Mouse (Mus musculus) mesoderm, embryonic 11.5 days (tissue): ENCODE data around the gene Ccdc144b.

Experiments
- DNase-seq: peaks from one replicate; pipeline ENCODE4 v3.0.0-alpha.2; 2012; ENCODE audit warnings: low read depth, low spot score

Ccdc144b gene

DNA sequence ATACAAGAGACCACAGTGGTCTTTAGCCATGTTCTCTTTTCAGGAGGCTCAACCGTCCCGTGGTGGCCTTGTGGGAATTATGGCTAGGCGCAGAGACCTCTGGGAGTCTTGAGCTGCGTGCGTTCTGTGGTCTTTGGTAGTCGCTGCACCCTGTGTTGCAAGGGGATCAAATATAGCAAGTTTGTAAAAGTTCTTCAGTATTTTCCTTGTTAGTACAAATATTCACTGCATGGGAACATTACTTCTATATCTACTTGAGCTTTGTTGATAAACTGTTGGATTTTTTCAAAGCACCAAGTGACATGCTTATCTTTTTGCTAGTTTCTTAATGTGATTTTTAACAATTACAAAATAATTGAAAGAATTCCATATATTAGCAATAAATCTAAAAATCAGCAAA, at the start of gene Ccdc144b:
Ccdc144b (minus strand) TSS at position 101 of the 400 bp plus-strand sequence.
- no peak for DNase-seq

- DNase-seq: no peak
These were observed 42.0 kb upstream of the Ccdc144b start for GRCm38 (mm10) chr3:36095371-36095770.

GRCm38 (mm10) chr3:36087591-36087990, 34.2 kb upstream of the Ccdc144b start:
- DNase-seq: no peak

GRCm38 (mm10) chr3:36085394-36085793, 32.0 kb upstream of the Ccdc144b start:
- DNase-seq: no peak

DNA sequence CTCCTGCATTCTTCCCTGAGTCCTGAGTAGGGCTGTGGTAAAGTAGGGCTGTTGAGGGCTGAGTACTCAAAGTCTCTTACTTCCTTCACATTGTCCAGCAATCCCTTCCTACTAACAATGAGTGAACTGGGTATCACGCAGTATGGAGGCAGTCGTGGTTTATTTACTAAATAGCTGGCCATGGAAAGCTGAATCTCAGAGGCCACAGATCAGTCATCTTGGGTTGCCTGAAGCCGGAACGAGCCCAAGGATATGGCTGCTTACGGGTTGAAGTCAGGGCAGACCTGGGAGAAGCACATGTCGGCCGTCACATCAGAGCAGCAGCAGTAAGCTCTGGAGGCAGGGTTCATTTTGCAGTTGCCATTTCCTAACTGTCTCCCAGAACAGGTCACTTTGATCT, 30.0 kb upstream of the Ccdc144b start:
- no peak for DNase-seq

DNA sequence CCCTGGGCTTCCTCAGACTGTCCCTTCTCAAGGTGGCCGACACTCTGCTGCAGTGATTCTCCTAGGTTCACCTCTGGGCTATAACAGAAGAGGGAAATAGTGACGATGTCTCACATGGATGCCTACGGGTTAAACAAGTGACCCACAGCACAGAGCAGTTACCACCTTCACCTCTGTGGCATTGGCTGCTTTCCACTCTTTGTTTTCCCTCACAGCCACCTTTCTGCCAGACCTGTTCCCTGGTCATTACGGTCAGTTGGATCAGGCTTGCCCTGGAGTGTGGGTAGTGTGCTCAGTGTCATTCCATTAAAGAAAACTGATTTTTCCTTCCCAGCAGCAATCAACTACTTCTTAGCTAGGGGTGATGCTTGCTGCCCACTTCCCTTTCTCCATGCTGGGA, 29.5 kb upstream of the Ccdc144b start:
- no peak for DNase-seq

DNA sequence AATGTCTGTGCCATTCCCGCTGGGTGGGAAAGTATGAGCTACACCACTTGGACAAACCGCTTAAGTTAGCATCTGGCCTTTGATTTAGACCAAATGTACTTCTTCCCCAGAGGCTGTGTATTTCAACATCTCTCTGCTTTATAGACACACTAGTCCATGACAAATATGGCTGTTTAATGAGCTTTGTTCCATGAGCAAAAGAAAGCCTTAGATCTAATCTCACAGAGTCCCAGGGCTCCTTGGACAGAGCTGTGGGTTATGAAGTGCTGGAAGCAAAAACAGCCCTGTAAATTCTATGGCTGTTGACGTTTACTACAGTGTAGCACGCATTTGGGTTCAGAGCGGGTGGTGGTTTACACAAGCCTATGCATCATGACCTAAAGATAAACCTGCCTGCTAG, 27.4 kb upstream of the Ccdc144b start:
- no peak for DNase-seq

- DNase-seq: no peak
These were observed 26.5 kb upstream of the Ccdc144b start for GRCm38 (mm10) chr3:36079886-36080285.

- no peak for DNase-seq
These were observed 24.0 kb upstream of the Ccdc144b start for GRCm38 (mm10) chr3:36077386-36077785.

DNA sequence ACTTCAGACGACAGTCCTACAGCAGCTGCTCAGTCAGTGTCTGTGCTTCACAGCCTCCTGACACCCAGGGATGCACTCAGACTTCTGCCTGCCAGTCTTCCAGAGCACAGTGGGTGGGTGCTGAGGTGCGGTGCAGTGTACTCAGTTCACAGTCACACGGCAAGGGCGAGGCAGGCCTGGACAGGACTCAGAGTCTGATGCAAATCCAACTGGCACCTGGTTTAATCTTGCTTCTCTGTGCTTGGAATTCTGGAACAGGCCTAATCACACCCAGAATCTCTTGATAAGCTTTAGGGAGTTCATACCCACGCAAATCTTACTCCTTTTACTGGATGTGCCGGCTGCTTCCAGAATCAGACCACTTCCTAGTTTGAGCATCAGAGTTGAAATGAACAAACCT, 22.1 kb upstream of the Ccdc144b start:
- DNase-seq: no peak

- DNase-seq: no peak
These were observed 20.9 kb upstream of the Ccdc144b start for GRCm38 (mm10) chr3:36074231-36074630.

- no peak for DNase-seq
These were observed 17.7 kb upstream of the Ccdc144b start for GRCm38 (mm10) chr3:36071047-36071446.

DNA sequence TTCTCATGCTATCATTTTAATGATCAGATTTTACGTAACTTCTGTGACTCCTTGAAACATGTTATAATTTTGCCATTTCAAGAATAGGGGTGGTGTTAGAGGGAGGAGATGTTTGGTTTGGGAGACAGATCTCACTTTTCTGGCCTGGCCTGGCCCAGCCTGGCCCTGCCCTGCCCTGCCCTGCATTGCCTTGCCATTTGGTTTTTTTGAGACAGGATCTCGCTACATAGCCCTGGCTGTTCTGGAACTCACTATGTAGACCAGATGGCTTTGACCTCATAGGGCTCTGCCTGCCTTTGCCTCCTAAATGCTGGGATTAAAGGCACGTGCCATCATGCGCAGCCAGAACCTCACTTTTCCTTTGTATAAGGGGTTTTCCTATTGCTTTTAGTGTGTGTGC, 17.1 kb upstream of the Ccdc144b start:
- no peak for DNase-seq

GRCm38 (mm10) chr3:36067731-36068130, 14.4 kb upstream of the Ccdc144b start:
- no peak for DNase-seq

DNA sequence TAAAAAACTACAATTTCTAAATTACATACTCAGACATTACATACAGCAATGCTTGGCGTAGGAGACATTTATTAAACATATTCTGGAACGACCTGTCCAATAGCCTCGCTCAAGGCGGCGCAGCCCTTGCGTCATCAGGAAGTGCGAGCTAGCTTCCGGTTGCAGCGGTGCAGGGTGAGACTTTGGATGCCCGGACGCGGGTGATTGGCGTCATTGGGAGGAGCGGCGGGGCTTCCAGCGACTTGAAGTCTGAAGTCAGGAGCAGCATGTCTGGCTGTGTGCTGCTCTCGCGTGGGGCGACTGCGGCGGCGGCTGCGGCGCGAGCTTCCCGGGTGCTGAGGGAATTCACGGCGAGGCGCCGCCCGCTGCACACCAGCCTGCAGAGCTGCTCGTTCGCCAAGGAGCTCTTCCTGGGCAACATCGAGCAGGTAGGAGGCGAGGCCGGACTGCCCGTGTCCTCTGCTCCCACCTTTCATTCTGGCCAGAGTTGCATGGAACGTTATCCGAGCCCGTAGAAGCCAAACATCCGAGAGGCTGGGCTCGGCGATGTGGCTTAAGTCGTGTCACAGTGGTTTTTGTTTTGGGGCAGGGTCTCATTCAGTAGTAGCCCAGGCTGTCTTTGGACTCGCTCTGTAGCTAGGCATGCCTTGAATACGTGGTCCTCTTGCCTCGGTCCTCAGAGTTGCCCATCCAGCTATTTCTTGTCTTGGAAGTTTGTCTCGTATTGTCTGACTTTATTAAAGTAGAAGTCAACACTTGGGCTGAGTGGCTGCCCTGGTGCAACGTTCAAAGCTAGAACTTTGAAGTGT, 12.7 kb upstream of the Ccdc144b start, which contains the start of gene Acad9:
Acad9 (plus strand) TSS at position 137 of the 809 bp plus-strand sequence.
- DNase-seq: peak; percentile 96

DNA sequence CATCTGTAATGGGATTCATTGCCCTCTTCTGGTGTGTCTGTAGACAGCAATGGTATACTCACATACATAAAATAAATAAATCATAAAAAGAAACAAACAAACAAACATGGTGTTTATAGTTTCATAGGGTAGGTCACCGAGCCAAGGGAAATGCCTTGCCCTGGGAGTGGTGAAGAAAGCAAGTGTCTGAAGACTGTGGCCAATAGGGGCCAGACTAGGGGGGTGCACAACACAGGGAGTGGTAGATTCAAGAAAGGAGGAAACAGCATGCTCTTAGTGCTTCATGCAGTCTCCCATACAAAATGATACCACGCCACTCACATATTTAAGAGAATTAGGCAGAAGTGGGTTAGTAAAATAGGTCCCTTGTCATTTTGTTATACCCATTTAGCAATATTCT, 11.8 kb upstream of the Ccdc144b start:
- DNase-seq: no peak

GRCm38 (mm10) chr3:36064592-36065061, 11.3 kb upstream of the Ccdc144b start:
- DNase-seq: no peak

GRCm38 (mm10) chr3:36060096-36060850, 6.9 kb upstream of the Ccdc144b start:
- peak; percentile 59 for DNase-seq

- no peak for DNase-seq
These were observed 4.2 kb downstream of the Ccdc144b start for GRCm38 (mm10) chr3:36049106-36049505.

DNA sequence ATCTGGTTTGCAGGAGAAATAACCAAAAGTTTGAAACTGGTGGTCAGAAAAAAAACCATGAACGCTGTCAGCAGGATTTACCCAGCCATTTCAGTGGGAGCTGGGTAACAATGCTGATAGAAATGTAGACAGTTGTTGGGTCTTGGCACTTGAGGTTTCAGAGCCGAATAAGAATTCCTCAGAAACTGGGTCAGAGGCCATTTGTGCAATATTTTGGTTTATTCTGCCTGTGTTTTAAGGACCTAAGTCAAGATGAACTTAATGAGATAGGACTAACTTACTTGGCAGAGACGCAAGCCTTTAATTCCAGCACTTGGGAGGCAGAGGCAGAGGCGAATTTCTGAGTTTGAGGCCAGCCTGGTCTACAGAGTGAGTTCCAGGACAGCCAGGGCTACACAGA, 8.3 kb downstream of the Ccdc144b start:
- DNase-seq: no peak

DNA sequence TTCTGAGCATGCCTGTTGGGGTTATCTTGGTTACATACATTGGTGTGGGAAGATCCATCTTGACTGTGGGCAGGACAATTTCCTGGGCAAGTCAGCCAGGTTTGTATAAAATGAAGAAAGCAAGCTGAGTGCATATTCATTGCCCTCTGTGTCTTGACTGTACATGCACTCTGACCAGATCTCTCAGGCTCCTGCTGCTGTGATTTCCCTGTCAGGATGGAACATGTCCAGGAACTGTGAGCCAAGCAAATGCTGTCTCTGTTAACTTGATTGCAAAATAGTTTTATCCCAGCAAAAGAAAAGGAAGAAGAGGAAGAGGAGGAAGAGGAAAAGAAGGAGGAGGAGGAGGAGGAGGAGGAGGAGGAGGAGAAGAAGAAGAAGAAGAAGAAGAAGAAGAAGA, 8.8 kb downstream of the Ccdc144b start:
- DNase-seq: no peak

- DNase-seq: peak; percentile 36
These were observed 21.4 kb downstream of the Ccdc144b start for GRCm38 (mm10) chr3:36031740-36032510.
